Mouse (Mus musculus) heart, postnatal 0 days (tissue): ENCODE data around the gene Fbxl3. TPM values are rescaled to one million over a fixed set of nuclear protein-coding genes. Genes with fewer than 3 reads are reported as not detected.

Experiments used
- ATAC-seq: fragments of 200-750 bp; cut with Nextera tagmentation; 2 replicates; pipeline ENCODE4 v1.8.0; 2017; ENCODE audit warnings: low read depth, moderate number of reproducible peaks, moderate library complexity; ENCODE audit not compliant: insufficient read depth
- DNase-seq: peaks from one replicate; pipeline ENCODE4 v3.0.0-alpha.2; 2016; ENCODE audit warnings: low spot score
- H3K27ac ChIP-seq: fragments of 300-500 bp; sonication (generic); 2 replicates; pipeline ENCODE4 v1.5.1; 2014; ENCODE audit warnings: low read depth, mild to moderate bottlenecking
- H3K27me3 ChIP-seq: fragments of 300-500 bp; sonication (generic); 2 replicates; pipeline ENCODE4 v1.6.1; 2014; ENCODE audit warnings: low read length, mixed read lengths; ENCODE audit not compliant: control insufficient read depth, insufficient read depth
- H3K36me3 ChIP-seq: fragments of 300-500 bp; sonication (generic); replicated peaks from 2 replicates; pipeline ENCODE4 v1.6.1; 2014; ENCODE audit warnings: low read length, mixed read lengths; ENCODE audit not compliant: control insufficient read depth, insufficient read depth
- H3K4me1 ChIP-seq: fragments of 300-500 bp; sonication (generic); 2 replicates; pipeline ENCODE4 v1.6.1; 2014; ENCODE audit warnings: antibody characterized with exemption; ENCODE audit not compliant: control insufficient read depth, insufficient read depth
- H3K4me2 ChIP-seq: fragments of 300-500 bp; sonication (generic); 2 replicates; pipeline ENCODE4 v1.6.1; 2014; ENCODE audit warnings: low read depth, mild to moderate bottlenecking, low read length, moderate library complexity
- H3K4me3 ChIP-seq: fragments of 300-500 bp; sonication (generic); 2 replicates; pipeline ENCODE4 v1.5.1; 2014; ENCODE audit warnings: low read depth, low read length
- H3K9ac ChIP-seq: fragments of 300-500 bp; sonication (generic); replicated peaks from 2 replicates; pipeline ENCODE4 v1.6.1; 2014; ENCODE audit warnings: low read depth, low read length, mixed read lengths
- H3K9me3 ChIP-seq: fragments of 300-500 bp; sonication (generic); replicated peaks from 2 replicates; pipeline ENCODE4 v1.6.1; 2016; ENCODE audit warnings: low read length; ENCODE audit not compliant: control insufficient read depth
- CTCF ChIP-seq: IDR thresholded peaks from 2 replicates; pipeline ENCODE4 v1.5.1; 2016; ENCODE audit warnings: antibody characterized with exemption, control low read depth, low read depth
- EP300 ChIP-seq: IDR thresholded peaks from 2 replicates; pipeline ENCODE4 v1.6.1; 2016; ENCODE audit warnings: antibody characterized with exemption, low read depth
- WGBS: fragments of 180-500 bp; shearing (Covaris S2); extraction: QIAGEN DNeasy Blood & Tissue Kit; methylation state at CpG from one replicate; pipeline ENCODE4 v1.1.7; 2014; 5-methylcytosine and 5-hydroxymethylcytosine counted together
- polyA plus RNA-seq: library from polyadenylated mRNA; unstranded; fragments of >200 nt; fragmentation: Nextera tagmentation; extraction: Ambion mirVana; gene quantifications from 2 replicates; pipeline ENCODE4 v1.2.1, GENCODE M21; 2015
- total RNA-seq: library from RNA; depleted of rRNA; stranded (reverse); fragments of >200 nt; gene quantifications from 2 replicates; pipeline ENCODE4 v1.2.3, GENCODE M21; 2014; ENCODE audit warnings: low replicate concordance

The Fbxl3 gene
- total and polyA plus RNA-seq, 2 experiments from 2014 or later = 17.0 to 99.7 TPM

DNA sequence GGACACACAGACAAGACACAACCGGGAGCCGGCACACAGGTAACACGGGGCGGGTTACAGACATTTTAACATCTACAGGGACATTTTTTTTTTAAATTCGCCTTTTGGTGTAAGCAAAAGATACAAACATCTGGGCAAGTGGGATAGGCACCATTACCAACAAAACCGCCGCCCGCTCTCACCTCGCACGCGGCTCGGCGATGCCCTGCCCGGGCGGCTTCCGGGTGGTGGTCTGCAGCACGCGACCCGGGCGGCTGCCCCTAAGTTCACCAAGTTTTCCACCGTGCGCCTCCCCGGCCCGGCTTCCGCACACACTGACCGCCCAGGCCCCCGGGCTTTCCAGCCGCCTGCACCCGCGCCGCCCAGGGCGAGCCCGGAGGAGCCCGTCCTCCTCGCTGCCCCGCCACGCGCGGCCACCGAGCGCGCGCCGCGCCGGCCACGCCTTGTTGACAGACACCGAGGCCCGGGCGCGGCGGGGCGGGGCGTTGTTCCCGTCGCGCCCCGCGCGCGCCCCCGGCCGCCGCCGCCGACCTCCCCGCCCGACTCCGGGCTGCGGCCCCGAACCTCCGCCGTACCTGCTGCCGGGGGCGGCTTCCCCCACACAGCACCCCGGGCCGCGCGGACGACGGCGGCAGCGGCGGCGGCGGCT lies 655 bp downstream of the Fbxl3 start:
- Histone ChIP-seq H3K36me3 (peaks cover 7% of the 10 kb centered on the region; the same call in 1 of the 2 replicates), H3K4me1 (peaks cover 10% of the 10 kb centered on the region), H3K27me3 (no peaks in the 10 kb centered on the region), H3K27ac (peak overlapping the region; percentile 100), H3K4me3 (peak overlapping the region; percentile 100), H3K9me3 (no peaks in the 10 kb centered on the region), H3K9ac (peak overlapping the region; percentile 100), H3K4me2 (peak overlapping the region; percentile 88)
- under 1% methylated on average over 55 of the region's 86 CpGs for WGBS
- no peak for TF ChIP-seq EP300
- TF ChIP-seq CTCF = no peak
- DNase-seq (peak; percentile 81), ATAC-seq (peak; percentile 85)

DNA sequence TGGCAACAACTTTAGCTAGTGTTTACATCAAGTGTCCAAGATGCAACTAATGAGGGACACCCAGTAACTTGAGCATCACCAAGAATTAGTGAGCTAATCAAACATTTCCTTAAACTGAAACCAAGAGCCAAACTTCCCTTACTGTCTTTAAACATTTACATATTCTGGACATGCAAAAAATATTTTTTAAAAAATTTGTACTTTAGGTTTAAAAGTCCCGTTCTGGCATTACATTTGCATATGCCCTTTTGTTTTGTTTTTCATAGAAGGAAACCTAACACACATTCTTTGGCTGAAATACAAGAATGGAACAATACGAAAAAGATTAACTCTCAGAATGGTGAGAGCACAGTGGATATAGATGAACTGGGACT lies 1.2 kb downstream of the Fbxl3 start:
- H3K27me3 ChIP-seq = no peaks in the 10 kb centered on the region
- H3K4me2 ChIP-seq = peak overlapping the region; percentile 88
- H3K4me1 ChIP-seq = peaks cover 10% of the 10 kb centered on the region
- TF ChIP-seq EP300 (no peak), CTCF (no peak)
- H3K9ac ChIP-seq = peak overlapping the region; percentile 100
- peaks cover 12% of the 10 kb centered on the region; the same call in 1 of the 2 replicates for H3K36me3 ChIP-seq
- ATAC-seq = no peak
- no peaks in the 10 kb centered on the region for H3K9me3 ChIP-seq
- H3K4me3 ChIP-seq = peak overlapping the region; percentile 100
- under 1% methylated on average over 2 of the region's 2 CpGs for WGBS
- no peak for DNase-seq
- peak overlapping the region; percentile 100 for H3K27ac ChIP-seq

DNA sequence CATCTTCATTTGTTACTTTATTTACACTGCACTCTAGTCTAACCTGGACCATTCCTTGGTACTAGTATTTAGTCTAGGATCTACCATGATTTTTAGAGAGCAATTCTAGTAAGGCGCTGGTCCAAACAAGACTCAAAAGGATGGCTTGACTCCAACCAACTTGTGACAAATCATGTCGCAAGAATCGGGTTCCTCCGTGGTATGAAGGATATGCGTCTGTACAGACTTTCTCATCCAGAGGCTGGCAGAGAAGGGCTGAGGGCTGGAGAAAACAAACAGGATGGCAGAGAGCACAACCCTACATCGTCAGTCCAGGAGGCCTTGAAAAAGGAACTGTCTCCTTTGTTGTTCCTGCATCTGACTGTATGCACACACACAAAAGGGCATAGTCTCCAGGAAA lies 2.7 kb downstream of the Fbxl3 start:
- TF ChIP-seq CTCF (no peak), EP300 (no peak)
- Histone ChIP-seq H3K4me2 (no peak overlapping the region), H3K27me3 (no peaks in the 10 kb centered on the region), H3K9me3 (no peaks in the 10 kb centered on the region), H3K9ac (no peak overlapping the region), H3K36me3 (peaks cover 19% of the 10 kb centered on the region), H3K4me3 (no peak overlapping the region), H3K4me1 (peaks cover 10% of the 10 kb centered on the region), H3K27ac (no peak overlapping the region)
- ATAC-seq = no peak
- no peak for DNase-seq
- 68% methylated on average over 6 of the region's 6 CpGs for WGBS

DNA sequence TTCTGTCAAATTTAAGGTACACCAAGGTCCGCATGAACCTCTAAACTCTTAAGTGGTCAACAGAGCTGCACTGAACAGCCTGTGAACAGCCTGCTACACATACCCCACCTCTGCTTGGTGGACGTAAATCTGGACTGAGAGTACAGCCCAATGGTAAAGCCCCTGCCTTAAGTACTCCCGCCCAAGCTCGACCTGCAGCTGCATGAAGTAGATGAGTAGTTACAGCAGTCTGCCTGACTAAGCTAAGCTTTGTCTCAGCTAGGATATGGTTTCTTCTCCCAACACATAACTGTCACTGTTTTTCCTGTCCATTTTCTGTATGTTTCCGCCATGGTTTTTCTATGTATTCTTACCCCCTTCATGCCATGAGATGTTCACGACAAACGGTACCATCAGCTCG lies 3.5 kb downstream of the Fbxl3 start:
- DNase-seq (no peak), ATAC-seq (no peak)
- no peaks in the 10 kb centered on the region for H3K9me3 ChIP-seq
- H3K4me1 ChIP-seq = peaks cover 10% of the 10 kb centered on the region
- no peak overlapping the region for H3K4me3 ChIP-seq
- TF ChIP-seq CTCF (no peak), EP300 (no peak)
- 90% methylated on average over 8 of the region's 8 CpGs for WGBS
- no peak overlapping the region for H3K4me2 ChIP-seq
- no peaks in the 10 kb centered on the region for H3K27me3 ChIP-seq
- H3K9ac ChIP-seq = no peak overlapping the region
- H3K27ac ChIP-seq = no peak overlapping the region
- H3K36me3 ChIP-seq = peaks cover 26% of the 10 kb centered on the region

DNA sequence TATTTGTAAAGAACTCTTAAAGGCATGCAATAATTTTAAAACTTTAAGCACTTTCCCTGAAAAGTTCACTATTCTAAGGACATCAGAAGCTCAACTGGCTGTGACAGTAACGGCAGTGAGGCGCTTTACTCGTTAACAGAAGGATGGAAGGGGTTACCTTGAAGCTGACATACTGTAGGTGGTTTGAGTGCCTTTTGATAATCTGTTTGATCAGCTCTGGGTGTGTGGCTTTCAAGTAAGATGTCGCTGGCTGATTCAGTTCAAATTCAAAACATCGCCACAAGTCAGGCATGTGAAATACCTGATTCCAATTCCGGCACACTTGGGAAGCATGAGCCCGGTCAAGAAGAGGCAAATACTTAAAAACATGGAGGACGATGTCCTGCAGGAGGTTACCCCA lies 4.3 kb downstream of the Fbxl3 start:
- DNase-seq (no peak), ATAC-seq (no peak)
- H3K36me3 ChIP-seq = peaks cover 26% of the 10 kb centered on the region
- no peaks in the 10 kb centered on the region for H3K27me3 ChIP-seq
- H3K4me2 ChIP-seq = no peak overlapping the region
- H3K9ac ChIP-seq = no peak overlapping the region
- 89% methylated on average over 8 of the region's 8 CpGs for WGBS
- no peak overlapping the region for H3K4me3 ChIP-seq
- TF ChIP-seq CTCF = no peak
- H3K27ac ChIP-seq = no peak overlapping the region
- peaks cover 10% of the 10 kb centered on the region for H3K4me1 ChIP-seq
- no peaks in the 10 kb centered on the region for H3K9me3 ChIP-seq

DNA sequence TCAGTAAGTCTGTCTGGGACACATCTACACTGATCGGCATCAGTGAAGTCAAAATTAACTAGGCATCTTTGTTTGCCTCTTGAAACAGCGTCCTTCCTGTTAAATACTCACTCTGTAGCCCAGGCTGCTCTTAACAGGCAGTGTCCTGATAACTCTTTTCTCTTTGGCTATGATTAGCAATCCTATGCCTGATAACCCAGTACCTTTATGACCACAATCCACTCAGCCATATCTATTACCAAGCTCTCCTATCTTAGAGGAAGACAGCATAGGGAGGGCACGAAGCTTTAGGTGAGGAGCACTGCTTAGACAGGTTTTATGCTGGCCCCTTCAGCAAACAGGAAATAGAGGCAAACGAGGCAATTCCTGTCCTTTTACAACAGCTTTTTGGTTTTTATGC lies 5.7 kb downstream of the Fbxl3 start:
- ATAC-seq = no peak
- TF ChIP-seq CTCF (no peak), EP300 (no peak)
- peaks cover 8% of the 10 kb centered on the region; the same call in 1 of the 2 replicates for H3K4me1 ChIP-seq
- H3K27me3 ChIP-seq = no peaks in the 10 kb centered on the region
- H3K9me3 ChIP-seq = no peaks in the 10 kb centered on the region
- H3K4me3 ChIP-seq = no peak overlapping the region
- no peak for DNase-seq
- peaks cover 36% of the 10 kb centered on the region for H3K36me3 ChIP-seq
- H3K27ac ChIP-seq = no peak overlapping the region
- no peak overlapping the region for H3K4me2 ChIP-seq
- H3K9ac ChIP-seq = no peak overlapping the region
- 47% methylated on average over 4 of the region's 4 CpGs for WGBS
